Mouse (Mus musculus) embryonic facial prominence, embryonic 15.5 days (tissue): Measurements from ENCODE around the gene Nfatc2ip. TPM values are rescaled to one million over a fixed set of nuclear protein-coding genes. Genes with fewer than 3 reads are reported as not detected.

Experiments used
- ATAC-seq: fragments of 200-750 bp; cut with Nextera tagmentation; 2 replicates; pipeline ENCODE4 v1.8.0; 2017; ENCODE audit warnings: low read depth, moderate TSS enrichment; ENCODE audit not compliant: insufficient number of reproducible peaks, low FRiP score, low TSS enrichment
- H3K27ac ChIP-seq: fragments of 300-500 bp; sonication (generic); replicated peaks from 2 replicates; pipeline ENCODE4 v1.5.1; 2015; ENCODE audit warnings: mild to moderate bottlenecking, inconsistent platforms
- H3K27me3 ChIP-seq: fragments of 300-500 bp; sonication (generic); 2 replicates; pipeline ENCODE4 v1.6.1; 2015; ENCODE audit warnings: inconsistent platforms
- H3K36me3 ChIP-seq: fragments of 300-500 bp; sonication (generic); 2 replicates; pipeline ENCODE4 v1.6.1; 2015; ENCODE audit warnings: mild to moderate bottlenecking, inconsistent platforms
- H3K4me1 ChIP-seq: fragments of 300-500 bp; sonication (generic); 2 replicates; pipeline ENCODE4 v1.6.1; 2015; ENCODE audit warnings: inconsistent platforms
- H3K4me2 ChIP-seq: fragments of 300-500 bp; sonication (generic); replicated peaks from 2 replicates; pipeline ENCODE4 v1.6.1; 2015; ENCODE audit warnings: mild to moderate bottlenecking, inconsistent platforms
- H3K4me3 ChIP-seq: fragments of 300-500 bp; sonication (generic); replicated peaks from 2 replicates; pipeline ENCODE4 v1.5.1; 2015; ENCODE audit warnings: mild to moderate bottlenecking, inconsistent platforms
- H3K9ac ChIP-seq: fragments of 300-500 bp; sonication (generic); 2 replicates; pipeline ENCODE4 v1.6.1; 2015; ENCODE audit warnings: inconsistent platforms
- H3K9me3 ChIP-seq: fragments of 300-500 bp; sonication (generic); replicated peaks from 2 replicates; pipeline ENCODE4 v1.6.1; 2016; ENCODE audit warnings: inconsistent platforms
- WGBS: fragments of 180-500 bp; shearing (Covaris S2); methylation state at CpG from one replicate; pipeline ENCODE4 v1.1.7; 2015; 5-methylcytosine and 5-hydroxymethylcytosine counted together
- polyA plus RNA-seq: library from polyadenylated mRNA; unstranded; fragments of >200 nt; fragmentation: Nextera tagmentation; extraction: Ambion mirVana; gene quantifications from 2 replicates; pipeline ENCODE4 v1.2.1, GENCODE M21; 2015

Nfatc2ip gene
- polyA plus RNA-seq, 1 experiment from 2014 or later = 3.2 TPM

DNA sequence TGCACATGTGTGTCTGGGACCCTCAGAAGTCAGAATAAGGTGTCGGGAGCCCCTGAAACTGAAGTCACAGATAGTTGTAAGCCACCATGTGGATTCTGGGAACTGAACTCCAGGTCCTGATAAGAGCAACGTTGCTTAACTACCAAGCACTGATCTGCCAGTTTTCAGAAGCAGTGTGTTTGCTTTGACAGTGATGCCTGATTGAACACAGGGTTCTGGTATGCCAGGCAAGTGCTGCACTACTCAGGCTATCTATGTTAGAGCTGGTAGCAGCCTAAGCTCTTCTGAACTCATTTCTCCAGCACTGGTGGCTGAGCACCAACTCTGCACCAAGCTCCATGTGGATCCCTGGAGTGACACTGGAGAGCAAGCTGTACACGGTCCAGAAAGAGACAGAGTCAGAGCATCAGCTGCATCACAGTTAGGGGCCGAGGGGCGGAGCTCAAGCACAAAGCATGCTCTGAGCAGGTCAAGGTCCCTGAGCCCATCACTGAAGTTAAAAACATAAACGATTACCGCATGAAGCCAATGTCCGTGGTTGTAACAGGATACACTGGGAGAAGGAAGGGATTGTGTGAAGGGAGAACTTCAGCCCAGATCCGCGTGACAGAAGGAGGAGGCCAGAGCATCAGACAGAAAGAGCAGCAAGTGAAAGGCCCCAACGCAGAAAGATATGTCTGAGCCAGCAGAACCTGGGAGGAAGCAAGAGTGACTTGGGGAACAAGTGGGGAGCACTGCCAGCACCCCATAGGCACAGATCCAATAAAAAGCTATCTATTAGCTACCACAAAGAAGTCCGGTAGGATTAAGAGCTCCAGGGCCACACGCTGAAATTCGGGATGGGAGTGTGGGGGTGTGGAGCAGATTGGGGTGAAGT lies 41.6 kb downstream of the Nfatc2ip start:
- no peak for ATAC-seq
- no peaks in the 10 kb centered on the region for H3K27me3 ChIP-seq
- no peaks in the 10 kb centered on the region for H3K9me3 ChIP-seq
- 39% methylated on average over 14 of the region's 14 CpGs for WGBS
- no peak overlapping the region for H3K4me3 ChIP-seq
- H3K4me1 ChIP-seq = no peaks in the 10 kb centered on the region
- H3K4me2 ChIP-seq = no peak overlapping the region
- H3K9ac ChIP-seq = no peak overlapping the region
- H3K36me3 ChIP-seq = no peaks in the 10 kb centered on the region
- no peak overlapping the region for H3K27ac ChIP-seq

GRCm38 (mm10) chr7:126353994-126354365 lies 42.6 kb downstream of the Nfatc2ip start:
- H3K4me3 ChIP-seq = no peak overlapping the region
- no peaks in the 10 kb centered on the region for H3K36me3 ChIP-seq
- H3K4me2 ChIP-seq = no peak overlapping the region
- H3K27ac ChIP-seq = no peak overlapping the region
- ATAC-seq = no peak
- H3K9ac ChIP-seq = no peak overlapping the region
- 77% methylated on average over 3 of the region's 3 CpGs for WGBS
- no peaks in the 10 kb centered on the region for H3K4me1 ChIP-seq
- H3K9me3 ChIP-seq = no peaks in the 10 kb centered on the region
- H3K27me3 ChIP-seq = no peaks in the 10 kb centered on the region

- Histone ChIP-seq H3K9me3 (no peaks in the 10 kb centered on the region), H3K9ac (no peak overlapping the region), H3K4me1 (no peaks in the 10 kb centered on the region), H3K4me3 (no peak overlapping the region), H3K27ac (no peak overlapping the region), H3K4me2 (no peak overlapping the region), H3K36me3 (no peaks in the 10 kb centered on the region), H3K27me3 (no peaks in the 10 kb centered on the region)
- no peak for ATAC-seq
- WGBS = 55% methylated on average over 11 of the region's 11 CpGs
These were observed 43.1 kb downstream of the Nfatc2ip start for GRCm38 (mm10) chr7:126353251-126353993.

DNA sequence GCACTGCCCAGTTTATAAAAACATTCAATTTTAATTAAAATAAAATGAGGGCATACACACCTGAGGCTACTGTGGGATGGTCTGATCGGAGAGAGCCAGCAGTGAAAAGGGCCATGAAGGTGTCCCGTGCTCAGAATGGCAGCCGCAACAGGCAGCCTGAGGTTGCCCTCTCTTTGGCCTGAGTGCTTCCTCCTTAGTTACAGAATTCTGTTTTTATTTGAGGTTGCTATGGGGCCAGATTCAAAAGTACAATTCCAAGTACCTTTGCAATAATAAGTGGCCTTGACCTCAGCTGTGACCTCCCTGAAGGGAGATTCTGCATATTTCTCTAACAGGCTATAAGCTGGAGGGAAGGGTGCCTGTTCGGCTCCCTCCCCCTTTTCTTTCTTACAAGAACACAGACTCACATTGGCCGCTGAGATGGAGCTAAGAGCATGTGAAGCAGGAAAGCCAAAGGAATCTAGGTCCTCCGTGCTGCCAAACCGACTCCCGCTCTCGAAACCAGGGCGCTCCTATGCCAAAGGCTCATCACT lies 45.1 kb downstream of the Nfatc2ip start:
- H3K9me3 ChIP-seq = no peaks in the 10 kb centered on the region
- H3K4me2 ChIP-seq = no peak overlapping the region
- H3K9ac ChIP-seq = no peak overlapping the region
- H3K36me3 ChIP-seq = no peaks in the 10 kb centered on the region
- no peaks in the 10 kb centered on the region for H3K4me1 ChIP-seq
- whole genome bisulfite sequencing = 56% methylated on average over 10 of the region's 10 CpGs
- H3K27ac ChIP-seq = no peak overlapping the region
- H3K27me3 ChIP-seq = no peaks in the 10 kb centered on the region
- ATAC-seq = no peak
- H3K4me3 ChIP-seq = no peak overlapping the region

GRCm38 (mm10) chr7:126350748-126351418 lies 45.7 kb downstream of the Nfatc2ip start:
- 67% methylated on average over 20 of the region's 20 CpGs for WGBS
- H3K27ac ChIP-seq = no peak overlapping the region
- H3K4me3 ChIP-seq = no peak overlapping the region
- no peaks in the 10 kb centered on the region for H3K9me3 ChIP-seq
- no peak overlapping the region; the same call in 1 of the 2 replicates for H3K4me2 ChIP-seq
- H3K36me3 ChIP-seq = no peaks in the 10 kb centered on the region
- no peak overlapping the region for H3K9ac ChIP-seq
- H3K27me3 ChIP-seq = no peaks in the 10 kb centered on the region
- no peak for ATAC-seq
- no peaks in the 10 kb centered on the region for H3K4me1 ChIP-seq

- Histone ChIP-seq H3K4me2 (no peak overlapping the region), H3K36me3 (no peaks in the 10 kb centered on the region), H3K27me3 (no peaks in the 10 kb centered on the region), H3K9me3 (no peaks in the 10 kb centered on the region), H3K9ac (no peak overlapping the region), H3K4me1 (peaks cover 3% of the 10 kb centered on the region; the same call in 1 of the 2 replicates), H3K27ac (0 out of 2 replicates have a peak overlapping the region, but pooled peaks have one; percentile 22), H3K4me3 (no peak overlapping the region)
- WGBS = 61% methylated on average over 8 of the region's 8 CpGs
- no peak for ATAC-seq
These were observed 48.2 kb downstream of the Nfatc2ip start for GRCm38 (mm10) chr7:126348293-126348692.

DNA sequence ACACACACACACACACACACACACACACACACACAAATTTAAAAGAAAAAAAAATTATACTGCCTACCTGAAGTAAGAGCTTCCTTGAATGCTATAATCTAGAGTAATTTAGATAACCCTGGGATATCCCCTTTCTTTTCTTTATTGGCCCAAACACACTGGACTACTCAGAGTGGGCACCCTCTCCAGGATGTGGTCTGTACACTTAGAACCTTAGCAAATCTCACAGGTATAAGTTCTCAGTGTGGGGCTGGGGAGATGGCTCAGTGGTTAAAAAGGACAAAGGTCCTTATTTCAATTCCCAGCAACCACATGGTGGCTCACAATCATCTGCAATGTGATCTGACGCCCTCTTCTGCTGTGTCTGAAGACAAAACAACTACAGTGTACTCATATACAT lies 49.4 kb downstream of the Nfatc2ip start:
- 68% methylated on average over 1 of the region's 1 CpGs for whole genome bisulfite sequencing
- no peak overlapping the region for H3K4me2 ChIP-seq
- no peaks in the 10 kb centered on the region for H3K36me3 ChIP-seq
- no peak overlapping the region for H3K9ac ChIP-seq
- H3K27ac ChIP-seq = no peak overlapping the region
- H3K4me3 ChIP-seq = no peak overlapping the region
- H3K9me3 ChIP-seq = no peaks in the 10 kb centered on the region
- no peak for ATAC-seq
- no peaks in the 10 kb centered on the region for H3K27me3 ChIP-seq
- peaks cover 3% of the 10 kb centered on the region; the same call in 1 of the 2 replicates for H3K4me1 ChIP-seq

DNA sequence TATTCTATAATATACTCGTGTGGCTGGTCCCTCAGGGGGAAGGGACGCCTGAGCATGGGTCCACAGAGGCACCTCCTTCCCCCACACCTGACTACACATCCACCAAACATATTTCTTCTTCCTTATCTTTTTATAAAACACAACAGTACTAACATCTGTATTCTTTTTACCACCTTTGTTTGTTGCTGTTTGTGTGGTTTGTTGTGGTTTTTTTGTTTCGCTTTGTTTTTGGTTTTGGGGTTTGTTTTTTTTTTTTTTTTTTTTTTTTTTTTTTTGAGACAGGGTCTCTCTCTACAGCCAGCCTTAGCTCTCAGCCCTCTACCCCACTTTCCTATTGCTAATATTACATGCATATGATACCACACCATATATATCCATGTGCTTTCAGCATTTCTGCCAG lies 50.6 kb downstream of the Nfatc2ip start:
- WGBS = 53% methylated on average over 3 of the region's 3 CpGs
- no peak for ATAC-seq
- H3K36me3 ChIP-seq = no peaks in the 10 kb centered on the region
- no peaks in the 10 kb centered on the region for H3K27me3 ChIP-seq
- H3K9me3 ChIP-seq = no peaks in the 10 kb centered on the region
- H3K27ac ChIP-seq = no peak overlapping the region
- no peak overlapping the region for H3K4me2 ChIP-seq
- no peak overlapping the region for H3K9ac ChIP-seq
- H3K4me1 ChIP-seq = peaks cover 3% of the 10 kb centered on the region; the same call in 1 of the 2 replicates
- H3K4me3 ChIP-seq = no peak overlapping the region

- Histone ChIP-seq H3K9ac (no peak overlapping the region), H3K27ac (no peak overlapping the region), H3K4me2 (no peak overlapping the region), H3K4me3 (no peak overlapping the region), H3K9me3 (no peaks in the 10 kb centered on the region), H3K27me3 (no peaks in the 10 kb centered on the region), H3K4me1 (peaks cover 3% of the 10 kb centered on the region; the same call in 1 of the 2 replicates), H3K36me3 (no peaks in the 10 kb centered on the region)
- no peak for ATAC-seq
- WGBS = 57% methylated on average over 3 of the region's 3 CpGs
These were observed 51.0 kb downstream of the Nfatc2ip start for GRCm38 (mm10) chr7:126345557-126345956.

- peaks cover 3% of the 10 kb centered on the region; the same call in 1 of the 2 replicates for H3K4me1 ChIP-seq
- no peaks in the 10 kb centered on the region for H3K36me3 ChIP-seq
- no peaks in the 10 kb centered on the region for H3K9me3 ChIP-seq
- H3K27me3 ChIP-seq = no peaks in the 10 kb centered on the region; the same call in 1 of the 2 replicates
- H3K4me3 ChIP-seq = no peak overlapping the region
- ATAC-seq = no peak
- WGBS = 36% methylated on average over 6 of the region's 6 CpGs
- H3K27ac ChIP-seq = no peak overlapping the region
- H3K4me2 ChIP-seq = no peak overlapping the region
- no peak overlapping the region for H3K9ac ChIP-seq
These were observed 55.6 kb downstream of the Nfatc2ip start for GRCm38 (mm10) chr7:126340896-126341295.

DNA sequence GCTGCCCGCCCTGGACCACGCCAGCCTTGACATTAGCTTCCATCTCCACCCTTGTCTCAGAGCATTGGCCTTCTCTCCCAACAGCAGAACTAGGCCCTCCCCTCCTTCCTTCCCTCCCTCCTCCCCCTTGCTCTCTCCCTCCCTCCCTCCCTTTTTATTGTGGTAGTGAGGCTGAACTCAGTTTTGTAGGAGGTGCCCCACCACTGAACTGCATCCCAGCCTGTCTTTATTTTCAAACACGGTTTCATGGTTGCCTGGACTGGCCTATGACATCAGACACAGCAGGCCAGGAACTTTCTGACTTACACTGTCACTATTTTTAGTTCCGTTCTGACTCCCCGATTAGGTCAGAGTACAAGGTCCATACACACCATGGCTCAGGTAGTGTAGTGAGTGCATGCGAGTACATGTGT lies 56.3 kb downstream of the Nfatc2ip start:
- Histone ChIP-seq H3K4me1 (peaks cover 3% of the 10 kb centered on the region; the same call in 1 of the 2 replicates), H3K9ac (no peak overlapping the region), H3K36me3 (no peaks in the 10 kb centered on the region), H3K27me3 (no peaks in the 10 kb centered on the region; the same call in 1 of the 2 replicates), H3K27ac (no peak overlapping the region), H3K4me3 (no peak overlapping the region), H3K9me3 (no peaks in the 10 kb centered on the region), H3K4me2 (no peak overlapping the region)
- no peak for ATAC-seq
- WGBS = 67% methylated on average over 6 of the region's 6 CpGs
